Mouse (Mus musculus): ENCODE results near the gene Slc4a10.

DNA sequence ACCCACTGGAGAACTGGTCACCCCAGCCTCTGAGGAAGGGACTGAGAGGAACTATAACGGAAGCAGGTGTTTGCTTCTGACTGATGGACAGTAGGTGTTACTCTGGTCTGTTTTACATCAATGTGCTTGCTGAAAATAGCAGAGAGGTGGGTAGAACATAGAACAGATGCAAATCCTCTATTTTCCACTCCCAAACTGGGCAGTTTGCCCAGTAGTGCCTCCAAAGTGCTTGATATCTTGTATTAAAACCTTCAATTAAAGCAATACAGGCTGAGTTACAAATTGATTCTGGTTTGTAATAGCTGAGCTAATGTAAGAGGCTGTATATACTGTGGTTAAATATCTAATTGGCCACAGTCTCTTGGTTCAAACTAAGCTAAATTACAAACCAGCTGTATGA, 104.6 kb downstream of the Slc4a10 start:
- TF ChIP-seq POLR2A (IDR thresholded peaks at IDR 0.05; ENCODE audit: borderline replicate concordance, insufficient read depth, low read length) (no peak), CTCF (IDR thresholded peaks at IDR 0.05; ENCODE audit: borderline replicate concordance, insufficient read depth, low read depth, low read length) (no peak)

Data from cerebellum, adult 2 months (tissue).